Mouse (Mus musculus) left cerebral cortex, adult 11 months (tissue): Measurements from ENCODE around the gene Hoxd9.

Source experiments
- DNase-seq: peaks from one replicate; pipeline ENCODE4 v3.0.0; 2022; ENCODE audit warnings: low spot score

Hoxd9 gene

GRCm38 (mm10) chr2:74697567-74698121 is at the start of gene Hoxd9:
TSS of gene Hoxd9 (plus strand) at chr2:74697727.
- DNase-seq, result no peak

DNA sequence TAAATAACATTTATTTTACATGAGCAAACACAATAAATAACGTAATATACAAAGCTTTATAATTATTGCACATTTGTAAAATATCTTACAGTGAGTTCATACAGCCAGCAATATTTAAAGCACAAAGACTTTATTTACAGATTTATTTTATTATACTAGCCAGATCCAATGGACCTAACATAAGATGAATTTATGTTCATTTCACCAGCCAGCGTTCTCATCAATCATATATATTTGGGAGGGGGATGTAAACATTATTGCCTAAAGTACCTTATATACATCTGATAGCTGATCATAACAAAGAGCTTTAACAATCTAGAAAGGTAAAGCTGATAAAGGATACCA is 44.6 kb upstream of the Hoxd9 start:
- DNase-seq, result no peak

GRCm38 (mm10) chr2:74653781-74654535 is 43.6 kb upstream of the Hoxd9 start:
- no peak for DNase-seq

GRCm38 (mm10) chr2:74654743-74655419 is 42.6 kb upstream of the Hoxd9 start:
- DNase-seq, result no peak

GRCm38 (mm10) chr2:74655420-74655781 is 42.1 kb upstream of the Hoxd9 start:
- no peak for DNase-seq

GRCm38 (mm10) chr2:74655821-74656631 is 41.5 kb upstream of the Hoxd9 start:
- DNase-seq, result no peak

DNA sequence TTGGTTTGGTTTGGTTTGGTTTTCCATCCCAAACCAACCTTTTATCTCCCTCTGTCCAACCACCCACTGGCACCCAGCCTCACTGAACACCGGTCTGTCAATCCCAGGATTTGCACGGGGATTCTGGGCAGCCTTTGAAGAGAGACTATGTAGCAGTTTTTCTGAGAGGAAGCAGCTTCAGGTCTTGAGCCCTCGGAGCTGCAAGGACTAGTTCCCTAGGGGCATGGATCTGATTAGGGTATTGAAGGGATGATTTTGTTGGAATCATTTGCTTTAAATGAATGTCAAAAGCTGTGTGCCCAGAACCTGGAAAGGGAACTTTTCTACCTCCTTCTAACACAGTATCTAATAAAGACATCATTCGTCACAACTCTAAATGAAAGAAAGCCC is 40.9 kb upstream of the Hoxd9 start:
- DNase-seq, result no peak

- no peak for DNase-seq
Observed at GRCm38 (mm10) chr2:74657251-74658023, 40.1 kb upstream of the Hoxd9 start.

DNA sequence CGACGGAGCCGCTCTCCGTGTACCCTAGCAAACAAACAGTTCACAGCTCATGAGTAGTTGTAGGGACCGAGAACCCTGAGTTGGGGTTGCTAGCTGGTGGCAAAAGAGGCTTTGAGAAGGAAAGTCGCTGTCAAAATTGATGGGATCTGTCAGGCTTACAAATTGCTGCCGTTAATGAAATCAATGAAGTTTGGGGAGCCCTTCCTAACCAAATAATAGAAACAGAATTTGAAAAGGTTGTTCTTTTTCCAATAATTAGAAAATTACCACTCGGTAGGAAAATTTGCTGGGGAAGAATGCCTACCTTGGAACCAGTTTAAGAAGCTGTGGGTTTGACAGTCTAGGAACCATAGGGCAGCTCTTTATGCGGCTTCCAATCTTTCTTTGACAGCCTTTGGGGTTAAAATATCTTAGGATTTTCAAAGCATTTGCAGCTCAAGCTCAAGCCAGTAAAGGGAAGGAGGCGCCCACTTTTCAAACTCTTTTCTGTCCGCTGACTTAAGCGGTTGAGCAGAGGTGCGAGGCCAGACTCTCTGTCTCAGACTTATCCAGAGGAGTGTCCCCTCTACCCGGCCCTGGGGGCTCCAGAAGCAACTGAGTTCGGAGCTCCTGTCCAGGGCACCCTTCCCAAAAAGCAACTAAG is 39.4 kb upstream of the Hoxd9 start:
- DNase-seq, result no peak

DNA sequence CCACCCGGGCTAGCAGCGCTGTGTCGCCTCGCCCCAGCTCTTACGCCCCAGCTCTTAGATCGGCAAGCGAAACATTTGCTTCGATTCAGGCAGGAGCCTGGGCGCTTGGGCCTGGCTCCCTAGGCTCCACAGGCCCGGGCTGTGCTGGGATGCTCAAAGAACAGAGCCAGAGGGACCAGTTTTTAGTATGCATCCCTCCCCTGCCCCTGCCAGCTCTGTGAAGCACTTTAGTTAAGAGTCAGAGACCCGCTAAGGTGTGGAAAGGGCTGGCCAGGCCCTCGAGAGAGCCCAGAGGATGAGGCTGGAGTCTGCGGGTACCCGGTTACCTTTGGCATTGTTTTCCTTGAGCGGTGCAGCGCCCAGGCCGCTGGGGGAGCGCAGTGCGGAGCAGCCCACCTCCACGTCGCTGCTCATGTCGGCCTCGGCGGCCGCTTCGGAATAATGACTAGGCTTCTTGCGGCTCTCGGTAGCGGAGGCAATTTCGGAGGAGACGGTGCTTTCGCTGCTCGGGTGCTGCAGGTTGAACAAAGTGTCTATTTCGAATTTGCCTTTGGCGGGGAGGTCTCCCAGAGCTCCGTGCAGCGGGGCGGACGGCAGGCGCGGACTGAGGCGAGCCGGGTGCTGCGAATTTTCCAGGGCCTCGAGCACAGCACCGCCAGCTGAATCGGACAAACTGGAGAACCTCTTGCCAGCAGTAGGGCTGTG is 38.7 kb upstream of the Hoxd9 start:
- no peak for DNase-seq

GRCm38 (mm10) chr2:74659507-74660005 is 38.0 kb upstream of the Hoxd9 start, which contains the start of gene Evx2:
TSS of gene Evx2 (minus strand) at chr2:74659557.
- no peak for DNase-seq

GRCm38 (mm10) chr2:74660421-74661375 is 36.8 kb upstream of the Hoxd9 start:
- DNase-seq, result no peak

DNA sequence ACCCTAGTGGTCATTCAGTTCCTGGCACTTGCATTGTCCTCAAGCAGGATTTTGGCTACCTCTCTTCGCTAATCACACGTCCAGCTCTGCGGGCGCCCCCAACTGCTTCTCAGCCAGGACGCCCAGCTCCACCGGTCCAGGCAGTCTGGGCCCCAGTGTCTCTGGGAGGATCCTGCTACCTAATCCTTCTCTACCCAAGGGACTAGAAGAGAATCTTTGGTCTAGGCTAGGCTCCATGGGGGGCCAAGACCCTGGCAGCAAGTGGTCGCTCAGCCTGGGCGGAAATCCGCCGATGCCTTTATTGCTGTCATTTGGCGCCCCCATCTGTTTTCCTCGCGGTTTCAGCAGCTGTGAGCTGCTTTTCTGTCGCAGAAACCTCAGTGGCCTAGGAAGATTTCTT is 35.8 kb upstream of the Hoxd9 start:
- DNase-seq, result no peak

DNA sequence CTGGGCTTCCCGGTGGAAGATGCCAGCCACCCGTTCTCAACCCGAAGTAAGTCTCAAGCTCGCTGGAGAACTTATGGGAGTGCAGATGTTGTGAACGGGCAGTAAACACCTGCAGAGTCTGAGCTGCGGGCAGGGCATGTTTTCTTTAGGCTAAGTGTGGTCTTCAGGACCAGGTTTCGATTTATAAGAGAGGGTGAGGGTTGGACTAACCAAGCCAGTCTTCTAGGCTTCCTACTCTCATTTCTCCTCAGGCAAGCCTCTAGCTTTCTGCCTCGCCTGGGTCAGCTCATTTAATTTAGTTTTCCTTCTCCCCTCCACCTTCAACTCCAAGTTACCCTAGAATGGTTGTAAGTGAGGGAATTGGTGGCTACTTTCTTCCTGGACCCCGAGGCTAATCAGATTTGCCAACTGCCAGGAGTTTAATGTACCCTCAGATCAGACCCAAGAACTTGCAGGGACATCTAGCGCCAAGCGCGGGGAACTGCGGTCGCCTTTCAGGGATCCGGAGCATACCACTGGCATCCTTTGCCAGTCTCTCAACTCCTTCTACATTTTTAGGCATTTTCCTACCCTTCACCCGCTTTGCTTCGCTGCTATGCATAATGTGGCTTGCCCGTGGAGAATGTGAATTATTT is 34.1 kb upstream of the Hoxd9 start:
- no peak for DNase-seq

DNA sequence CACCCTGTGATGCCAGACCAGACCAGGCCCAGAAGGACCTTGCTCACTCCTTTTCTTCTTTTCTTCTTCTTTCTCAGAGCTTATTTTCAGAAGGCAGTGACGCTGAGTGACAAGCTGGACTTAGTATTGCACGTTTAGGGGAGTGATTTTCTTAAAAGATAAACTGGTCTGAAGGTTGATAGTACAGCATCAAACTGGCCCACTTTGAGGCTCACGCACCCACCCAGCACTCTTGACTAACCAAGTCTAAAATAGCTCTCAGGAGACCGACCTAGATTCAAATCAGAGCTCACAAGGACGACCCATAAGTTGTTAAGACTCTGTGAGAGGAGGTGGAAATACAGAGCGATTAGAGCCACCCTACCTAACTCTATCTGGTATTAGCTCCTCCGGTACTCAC is 31.1 kb upstream of the Hoxd9 start:
- no peak for DNase-seq

DNA sequence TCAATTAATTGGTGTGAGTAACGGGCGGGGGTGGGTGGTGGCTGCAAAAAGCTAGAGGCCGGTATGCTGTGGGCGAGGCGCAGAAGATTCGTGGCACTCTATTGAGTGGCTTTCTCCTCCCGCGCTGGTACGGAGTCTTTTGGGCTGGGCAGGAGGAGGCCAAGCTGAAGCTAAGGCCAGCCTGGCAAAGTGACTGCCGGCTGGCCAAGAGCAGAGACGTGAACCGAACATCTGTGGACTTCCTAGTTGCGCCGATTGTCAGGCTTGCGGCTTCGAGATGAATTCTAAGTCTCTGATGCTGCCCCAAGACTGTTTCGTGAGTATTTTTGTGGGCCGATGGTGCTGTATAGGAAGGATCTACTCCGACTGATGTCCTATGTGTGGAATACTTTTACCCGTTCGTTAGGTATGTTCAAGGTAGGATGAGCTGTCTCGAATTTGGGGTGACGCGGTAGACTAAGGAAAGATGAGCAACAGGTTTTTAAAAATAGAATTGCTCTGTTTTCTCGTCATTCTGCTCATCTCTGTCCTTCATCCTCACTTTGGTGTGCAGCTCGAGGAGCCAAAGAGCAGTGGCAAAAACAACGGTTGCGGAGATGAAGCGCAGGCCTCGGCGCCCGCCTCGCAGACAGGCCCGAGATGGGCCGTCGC is 30.2 kb upstream of the Hoxd9 start:
- DNase-seq, result no peak

- DNase-seq, result no peak
Observed at GRCm38 (mm10) chr2:74667842-74668357, 29.6 kb upstream of the Hoxd9 start, which contains the start of gene Hoxd13. TSS of gene Hoxd13 (plus strand) at chr2:74668310.
